Mouse (Mus musculus): ENCODE measurements around the gene Tmem214.

The Tmem214 gene

GRCm38 (mm10) chr5:30914101-30914635, 46.4 kb downstream of the Tmem214 start:
- no peak for DNase-seq (ENCODE audit: extremely low read depth, low read depth)

- DNase-seq (ENCODE audit: extremely low read depth, low read depth), result no peak
Observed at GRCm38 (mm10) chr5:30914849-30915248, 47.0 kb downstream of the Tmem214 start.

- DNase-seq (ENCODE audit: extremely low read depth, low read depth), result no peak
Observed at GRCm38 (mm10) chr5:30915456-30915855, 47.6 kb downstream of the Tmem214 start.

- peak; percentile 100 for DNase-seq (ENCODE audit: extremely low read depth, low read depth)
Observed at GRCm38 (mm10) chr5:30915974-30916433, 48.2 kb downstream of the Tmem214 start.

- DNase-seq (ENCODE audit: extremely low read depth, low read depth), result no peak
Observed at GRCm38 (mm10) chr5:30916841-30917240, 49.0 kb downstream of the Tmem214 start.

GRCm38 (mm10) chr5:30917348-30917747, 49.5 kb downstream of the Tmem214 start:
- no peak for DNase-seq (ENCODE audit: extremely low read depth, low read depth)

- no peak for DNase-seq (ENCODE audit: extremely low read depth, low read depth)
Observed at GRCm38 (mm10) chr5:30917891-30918670, 50.3 kb downstream of the Tmem214 start.

GRCm38 (mm10) chr5:30918691-30919090, 50.9 kb downstream of the Tmem214 start:
- DNase-seq (ENCODE audit: extremely low read depth, low read depth), result no peak

- DNase-seq (ENCODE audit: extremely low read depth, low read depth), result no peak
Observed at GRCm38 (mm10) chr5:30919831-30920614, 52.2 kb downstream of the Tmem214 start.

GRCm38 (mm10) chr5:30920621-30921020, 52.8 kb downstream of the Tmem214 start:
- peak; percentile 56 for DNase-seq (ENCODE audit: extremely low read depth, low read depth)

GRCm38 (mm10) chr5:30921256-30922033, 53.6 kb downstream of the Tmem214 start, which contains the start of gene Khk:
Gene Khk (plus strand): TSS chr5:30921431.
- peak; percentile 97 for DNase-seq (ENCODE audit: extremely low read depth, low read depth)

GRCm38 (mm10) chr5:30922581-30923041, 54.8 kb downstream of the Tmem214 start:
- DNase-seq (ENCODE audit: extremely low read depth, low read depth), result no peak

- no peak for DNase-seq (ENCODE audit: extremely low read depth, low read depth)
Observed at GRCm38 (mm10) chr5:30923119-30923518, 55.3 kb downstream of the Tmem214 start.

GRCm38 (mm10) chr5:30924614-30925013, 56.8 kb downstream of the Tmem214 start:
- no peak for DNase-seq (ENCODE audit: extremely low read depth, low read depth)

- DNase-seq (ENCODE audit: extremely low read depth, low read depth), result no peak
Observed at GRCm38 (mm10) chr5:30925217-30925616, 57.4 kb downstream of the Tmem214 start.

- no peak for DNase-seq (ENCODE audit: extremely low read depth, low read depth)
Observed at GRCm38 (mm10) chr5:30926073-30926472, 58.3 kb downstream of the Tmem214 start.

GRCm38 (mm10) chr5:30927945-30928529, 60.2 kb downstream of the Tmem214 start:
- no peak for DNase-seq (ENCODE audit: extremely low read depth, low read depth)
